Mouse (Mus musculus) thymus, postnatal 4 days (tissue): ENCODE data around the gene Gucd1.

ENCODE experiments used
- DNase-seq: peaks from one replicate; pipeline ENCODE4 v3.0.0; 2021

Gucd1 gene

DNA sequence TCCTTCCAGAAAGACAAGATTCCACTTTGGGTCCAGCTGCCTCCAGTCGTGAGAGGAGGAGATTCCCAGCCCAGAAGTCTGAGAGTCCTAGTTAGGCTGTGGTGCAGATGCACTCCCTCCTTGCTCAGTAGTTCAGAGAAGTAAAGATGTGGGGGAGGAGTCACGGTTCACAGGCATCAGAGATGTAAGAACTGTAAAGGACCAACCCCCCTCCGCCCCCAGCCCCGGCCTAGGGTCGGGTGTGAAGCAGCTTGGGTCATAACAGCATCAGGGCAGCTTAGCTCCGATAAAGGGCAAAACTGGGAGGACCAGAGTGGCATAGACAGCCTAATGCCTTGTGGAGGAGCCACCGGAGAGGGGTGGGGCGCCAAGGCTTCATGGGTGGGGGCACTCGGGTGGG, 201.3 kb downstream of the Gucd1 start:
- DNase-seq, result no peak

GRCm38 (mm10) chr10:75315756-75316155, 202.0 kb downstream of the Gucd1 start:
- no peak for DNase-seq

DNA sequence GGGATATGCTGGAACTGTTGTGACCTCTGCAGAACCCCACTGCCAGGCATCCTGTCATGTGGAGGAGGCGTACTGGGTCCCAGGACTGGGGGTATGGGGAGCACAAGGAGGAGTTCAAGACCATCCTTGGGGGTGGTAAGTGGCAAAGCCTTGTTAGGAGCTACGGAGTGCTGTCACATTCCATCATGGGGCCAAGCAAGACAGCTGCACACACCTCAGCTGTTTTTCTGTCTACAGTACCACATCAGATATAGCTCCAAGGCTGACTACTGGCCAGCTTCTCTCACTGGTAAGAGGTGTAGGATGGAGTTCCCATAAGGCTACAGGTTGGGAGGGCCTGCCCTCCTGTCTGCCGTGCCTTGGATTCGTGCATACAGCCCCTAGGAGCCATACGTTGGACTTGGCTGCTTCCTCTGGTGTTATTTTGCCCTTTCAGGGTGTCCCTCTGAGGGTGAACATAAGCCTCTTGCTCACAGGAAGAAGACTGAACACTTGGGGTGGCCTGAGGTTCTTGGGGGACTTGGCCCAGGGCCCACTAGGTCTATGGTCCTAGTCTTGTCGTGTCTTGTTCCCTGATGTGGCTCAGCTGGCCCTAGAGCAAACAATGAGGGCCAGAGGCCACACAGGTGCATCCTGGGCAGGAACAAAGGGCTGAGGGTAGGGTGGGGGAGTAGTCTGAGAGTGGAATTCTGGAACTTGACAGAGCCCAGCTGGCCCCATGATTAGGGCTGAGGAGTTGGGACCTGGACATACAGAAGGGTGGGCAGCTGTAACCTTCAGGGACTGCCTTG, 203.4 kb downstream of the Gucd1 start:
- DNase-seq, result no peak

- no peak for DNase-seq
Observed at GRCm38 (mm10) chr10:75312361-75312760, 205.4 kb downstream of the Gucd1 start.

DNA sequence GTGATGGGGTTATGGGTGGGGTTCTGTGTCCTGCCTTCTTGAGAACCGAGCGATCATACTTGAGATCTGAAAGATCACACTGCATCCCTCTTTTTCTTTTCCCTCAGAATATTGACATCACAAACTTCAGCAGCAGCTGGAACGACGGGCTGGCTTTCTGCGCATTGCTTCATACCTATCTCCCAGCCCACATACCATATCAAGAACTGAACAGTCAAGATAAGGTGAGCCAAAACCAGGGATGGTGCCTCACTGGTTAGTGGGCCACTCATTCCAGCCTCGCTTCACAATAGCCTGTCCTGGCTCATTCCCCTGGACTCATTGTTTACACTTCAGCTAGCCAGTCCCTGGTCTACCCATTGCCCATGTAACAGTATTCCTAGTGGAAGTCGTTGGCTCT, 210.6 kb downstream of the Gucd1 start:
- no peak for DNase-seq

GRCm38 (mm10) chr10:75304413-75304812, 213.4 kb downstream of the Gucd1 start:
- DNase-seq, result peak; percentile 41

- DNase-seq, result no peak
Observed at GRCm38 (mm10) chr10:75304049-75304405, 213.7 kb downstream of the Gucd1 start.

DNA sequence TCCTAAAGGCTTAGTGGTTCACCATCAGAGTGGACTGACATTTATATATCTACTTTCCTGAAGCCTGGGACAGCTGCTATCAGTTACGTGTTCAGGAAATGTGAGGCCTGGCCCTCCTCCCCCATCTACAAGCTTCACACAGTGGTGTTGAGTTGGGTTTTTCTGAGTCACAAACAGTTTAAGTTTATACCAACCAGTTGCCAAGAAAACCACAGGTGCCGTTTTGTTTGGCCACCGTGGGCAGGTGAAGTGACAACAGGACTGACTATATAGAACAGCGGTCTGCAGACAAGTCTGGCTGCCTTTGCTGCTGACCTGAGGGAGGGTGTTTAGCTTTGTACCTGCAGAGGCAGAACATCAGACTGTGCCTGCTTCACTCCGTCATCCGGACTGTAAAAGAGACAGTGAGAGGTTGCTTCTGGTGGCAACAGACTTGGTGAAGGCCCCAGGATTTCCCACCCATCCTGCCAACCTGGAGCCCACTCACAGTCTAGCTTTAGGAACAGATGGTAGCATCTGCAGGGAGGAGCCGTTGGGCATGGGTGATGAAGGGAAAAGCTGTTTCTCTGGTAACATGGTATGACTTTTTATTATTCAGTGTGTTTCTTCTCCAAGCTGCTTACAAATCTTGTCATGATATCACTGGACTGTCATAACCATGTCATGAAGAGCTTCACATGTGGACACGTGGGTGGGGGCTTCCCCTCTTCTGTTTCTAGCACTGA, 214.3 kb downstream of the Gucd1 start:
- peak; percentile 29 for DNase-seq

DNA sequence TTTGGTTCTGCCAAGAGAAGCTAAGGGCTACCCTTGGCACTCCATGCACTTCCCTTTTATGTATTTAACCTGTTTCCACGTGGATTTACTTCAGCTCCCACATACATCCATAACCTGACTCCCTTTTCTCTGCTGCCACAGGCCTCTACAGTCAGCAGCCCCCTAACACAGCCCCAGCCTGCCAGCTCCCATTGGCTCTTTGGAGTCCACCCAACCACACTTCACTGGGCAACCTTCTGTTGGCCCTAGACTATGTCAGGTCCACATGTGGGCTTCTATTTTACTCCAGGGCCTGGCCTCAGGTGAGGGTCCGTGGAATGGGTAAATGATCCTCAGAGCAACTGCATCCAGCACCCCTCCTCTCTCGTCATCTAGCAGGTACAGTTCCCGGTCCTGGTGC, 215.2 kb downstream of the Gucd1 start:
- DNase-seq, result no peak

GRCm38 (mm10) chr10:75301937-75302336, 215.8 kb downstream of the Gucd1 start:
- DNase-seq, result no peak

DNA sequence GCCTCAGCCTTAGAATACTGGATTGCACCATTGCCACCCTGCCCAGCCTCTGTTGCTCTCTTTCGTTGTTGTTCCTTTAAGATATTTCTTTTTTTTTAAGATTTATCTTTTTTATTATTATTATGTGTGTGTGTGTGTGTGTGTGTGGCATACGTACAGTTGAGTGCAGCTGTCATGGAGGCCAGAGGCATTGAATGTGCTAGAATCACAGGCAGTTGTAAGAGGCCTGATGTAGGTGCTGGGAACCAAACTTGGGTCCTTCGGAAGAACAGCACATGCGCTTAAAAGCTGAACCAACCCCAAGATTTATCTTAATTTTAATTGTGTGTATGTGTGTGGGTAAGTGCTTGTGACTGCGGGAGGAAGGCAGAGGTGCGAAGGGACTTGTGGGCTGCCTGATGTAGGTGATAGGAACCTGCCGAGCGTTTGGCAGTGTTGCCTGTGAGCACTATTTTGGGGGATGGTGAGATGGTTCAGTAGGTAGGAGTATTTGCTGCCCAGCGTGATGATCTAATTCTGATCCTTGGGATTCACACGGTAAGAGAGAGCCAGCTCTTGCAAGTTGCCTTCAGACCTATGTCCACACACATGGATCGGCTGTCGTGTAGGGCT, 216.5 kb downstream of the Gucd1 start:
- no peak for DNase-seq
